Mouse (Mus musculus) forebrain, embryonic 13.5 days (tissue): ENCODE data around the gene Efemp2. TPM values are rescaled to one million over a fixed set of nuclear protein-coding genes. Genes with fewer than 3 reads are reported as not detected.

Experiments
- ATAC-seq: fragments of 200-750 bp; cut with Nextera tagmentation; 2 replicates; pipeline ENCODE4 v1.8.0; 2017
- H3K27ac ChIP-seq: fragments of 300-500 bp; sonication (generic); 2 replicates; pipeline ENCODE4 v1.5.1; 2015; ENCODE audit warnings: inconsistent platforms, mild to moderate bottlenecking, moderate library complexity
- H3K27me3 ChIP-seq: fragments of 300-500 bp; sonication (generic); 2 replicates; pipeline ENCODE4 v1.6.1; 2015; ENCODE audit warnings: mild to moderate bottlenecking, inconsistent platforms
- H3K36me3 ChIP-seq: fragments of 300-500 bp; sonication (generic); 2 replicates; pipeline ENCODE4 v1.6.1; 2015; ENCODE audit warnings: mild to moderate bottlenecking, inconsistent platforms; ENCODE audit not compliant: poor library complexity, severe bottlenecking
- H3K4me1 ChIP-seq: fragments of 300-500 bp; sonication (generic); 2 replicates; pipeline ENCODE4 v1.6.1; 2015; ENCODE audit warnings: inconsistent platforms
- H3K4me2 ChIP-seq: fragments of 300-500 bp; sonication (generic); 2 replicates; pipeline ENCODE4 v1.6.1; 2015; ENCODE audit warnings: inconsistent platforms, mild to moderate bottlenecking, moderate library complexity
- H3K4me3 ChIP-seq: fragments of 300-500 bp; sonication (generic); 2 replicates; pipeline ENCODE4 v1.5.1; 2015; ENCODE audit warnings: mild to moderate bottlenecking, inconsistent platforms
- H3K9ac ChIP-seq: fragments of 300-500 bp; sonication (generic); 2 replicates; pipeline ENCODE4 v1.6.1; 2015; ENCODE audit warnings: mild to moderate bottlenecking, inconsistent platforms
- H3K9me3 ChIP-seq: fragments of 300-500 bp; sonication (generic); replicated peaks from 2 replicates; pipeline ENCODE4 v1.6.1; 2016; ENCODE audit warnings: inconsistent platforms
- WGBS: fragments of 180-500 bp; shearing (Covaris S2); methylation state at CpG from one replicate; pipeline ENCODE4 v1.1.7; 2015; 5-methylcytosine and 5-hydroxymethylcytosine counted together
- polyA plus RNA-seq: library from polyadenylated mRNA; unstranded; fragments of >200 nt; fragmentation: Nextera tagmentation; extraction: Ambion mirVana; gene quantifications from 2 replicates; pipeline ENCODE4 v1.2.1, GENCODE M21; 2015

Gene Efemp2
- polyA plus RNA-seq, 1 experiment from 2014 or later = 30.7 TPM

DNA sequence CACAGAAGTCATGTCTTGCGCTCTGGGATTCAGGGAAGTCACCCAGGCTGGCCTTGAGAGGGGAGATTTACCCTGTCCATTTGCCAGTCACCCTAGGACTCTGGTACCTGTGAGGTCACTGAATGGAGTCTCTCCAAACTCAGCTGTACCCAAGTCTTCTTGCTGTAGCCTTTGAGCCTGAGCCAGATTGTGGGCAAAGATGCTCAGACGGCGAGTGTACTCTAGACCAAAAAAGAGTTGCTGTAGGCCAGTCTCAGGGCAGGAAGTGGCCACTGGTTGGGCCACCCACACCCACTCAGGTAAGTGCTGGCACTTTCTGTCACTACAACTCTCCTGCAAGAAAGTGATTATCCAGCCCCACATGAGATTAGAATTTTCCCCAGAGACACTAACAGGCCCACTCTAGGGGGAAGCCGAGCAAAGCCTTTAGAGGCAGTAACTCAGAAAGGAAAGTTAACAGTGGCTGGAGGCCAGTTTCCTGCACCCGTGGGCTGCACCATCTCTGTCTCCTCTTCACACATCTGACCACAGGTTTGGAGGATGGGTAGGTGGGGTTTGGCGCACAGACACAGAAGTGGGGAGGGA is 6.7 kb upstream of the Efemp2 start:
- ATAC-seq = no peak
- Histone ChIP-seq H3K4me1 (peaks cover 13% of the 10 kb centered on the region), H3K27ac (no peak overlapping the region), H3K27me3 (no peaks in the 10 kb centered on the region), H3K36me3 (peaks cover 59% of the 10 kb centered on the region), H3K4me3 (no peak overlapping the region), H3K9me3 (no peaks in the 10 kb centered on the region), H3K4me2 (no peak overlapping the region), H3K9ac (peak overlapping the region; percentile 21; the same call in 1 of the 2 replicates)
- 92% methylated on average over 6 of the region's 6 CpGs for WGBS

DNA sequence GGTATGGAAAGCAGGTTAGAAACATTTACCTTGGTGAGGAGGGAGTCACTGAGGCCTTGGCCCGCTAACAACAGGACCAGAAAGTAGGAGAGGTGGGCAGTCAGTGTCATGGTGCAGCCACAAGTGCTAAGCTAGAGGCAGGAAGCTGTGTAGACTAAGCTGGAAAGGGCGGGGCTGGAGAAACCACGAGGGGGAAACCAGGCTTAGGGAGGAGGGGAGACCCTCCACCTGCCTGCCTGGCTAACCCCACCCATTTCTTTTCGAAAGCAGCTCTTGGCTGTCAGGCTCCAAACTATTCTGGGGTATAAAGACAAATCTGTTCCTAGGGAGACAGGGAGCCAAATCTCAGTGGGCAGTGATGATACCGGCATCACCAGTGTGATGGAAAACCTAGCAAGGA is 5.4 kb upstream of the Efemp2 start, which contains the start of gene Ctsw:
Ctsw (minus strand) TSS at position 134 of the 400 bp plus-strand sequence.
- no peak within 1 kb of the TSS for H3K4me3 ChIP-seq
- ATAC-seq = no peak
- 60% methylated on average over 5 of the region's 5 CpGs for WGBS

DNA sequence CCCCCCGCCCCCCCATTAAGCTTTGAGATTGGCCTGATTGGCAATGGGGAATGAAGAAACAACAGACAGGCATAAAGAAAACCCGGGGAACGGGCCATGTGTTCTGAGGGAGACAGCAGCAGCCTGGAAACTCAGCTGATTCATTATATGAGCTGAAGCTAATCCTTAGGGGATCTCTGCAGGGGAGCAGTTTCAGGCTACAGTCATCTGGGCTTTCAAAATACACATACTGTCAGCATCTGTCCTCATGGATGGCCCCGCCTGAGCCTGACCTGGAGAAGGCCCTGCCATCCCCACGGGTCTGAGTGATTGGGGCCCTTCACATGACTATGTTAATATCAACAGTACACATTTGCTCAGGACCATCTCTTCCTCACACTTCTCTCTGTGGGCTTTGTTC is 1.9 kb upstream of the Efemp2 start:
- H3K36me3 ChIP-seq = peaks cover 12% of the 10 kb centered on the region
- peaks cover 26% of the 10 kb centered on the region for H3K4me1 ChIP-seq
- no peak overlapping the region for H3K27ac ChIP-seq
- WGBS = 46% methylated on average over 5 of the region's 5 CpGs
- H3K9me3 ChIP-seq = no peaks in the 10 kb centered on the region
- no peak for ATAC-seq
- no peaks in the 10 kb centered on the region for H3K27me3 ChIP-seq
- H3K9ac ChIP-seq = no peak overlapping the region
- H3K4me2 ChIP-seq = no peak overlapping the region
- H3K4me3 ChIP-seq = no peak overlapping the region

More for the DNA sequence above, 5.4 kb upstream of the Efemp2 start, which contains the start of gene Ctsw:
- Histone ChIP-seq H3K9me3 (no peaks in the 10 kb centered on the region), H3K9ac (no peak within 1 kb of the TSS), H3K36me3 (peaks cover 47% of the 10 kb centered on the region), H3K27ac (no peak within 1 kb of the TSS), H3K4me1 (peaks cover 13% of the 10 kb centered on the region), H3K4me2 (no peak within 1 kb of the TSS), H3K27me3 (no peaks in the 10 kb centered on the region)

DNA sequence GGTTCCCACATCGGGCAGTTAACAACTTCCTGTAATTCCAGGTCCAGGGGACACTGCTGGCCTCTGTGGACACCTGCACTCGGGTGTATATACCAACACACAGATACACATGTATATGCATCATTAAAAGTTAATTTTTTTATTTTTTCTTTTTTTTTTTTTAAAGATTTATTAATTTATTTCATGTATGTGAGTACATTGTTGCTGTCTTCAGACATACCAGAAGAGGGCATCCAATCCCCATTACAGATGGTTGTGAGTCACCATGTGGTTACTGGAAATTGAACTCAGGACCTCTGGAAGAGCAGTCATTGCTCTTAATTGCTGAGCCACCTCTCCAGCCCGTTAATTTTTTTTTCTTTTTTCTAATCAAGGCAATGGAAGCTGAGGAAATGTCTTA is 897 bp upstream of the Efemp2 start:
- H3K36me3 ChIP-seq = peaks cover 2% of the 10 kb centered on the region
- WGBS = 79% methylated on average over 3 of the region's 3 CpGs
- peaks cover 26% of the 10 kb centered on the region for H3K4me1 ChIP-seq
- no peaks in the 10 kb centered on the region for H3K27me3 ChIP-seq
- no peak overlapping the region for H3K4me2 ChIP-seq
- no peak overlapping the region for H3K27ac ChIP-seq
- H3K4me3 ChIP-seq = no peak overlapping the region
- no peak for ATAC-seq
- no peaks in the 10 kb centered on the region for H3K9me3 ChIP-seq
- no peak overlapping the region for H3K9ac ChIP-seq

DNA sequence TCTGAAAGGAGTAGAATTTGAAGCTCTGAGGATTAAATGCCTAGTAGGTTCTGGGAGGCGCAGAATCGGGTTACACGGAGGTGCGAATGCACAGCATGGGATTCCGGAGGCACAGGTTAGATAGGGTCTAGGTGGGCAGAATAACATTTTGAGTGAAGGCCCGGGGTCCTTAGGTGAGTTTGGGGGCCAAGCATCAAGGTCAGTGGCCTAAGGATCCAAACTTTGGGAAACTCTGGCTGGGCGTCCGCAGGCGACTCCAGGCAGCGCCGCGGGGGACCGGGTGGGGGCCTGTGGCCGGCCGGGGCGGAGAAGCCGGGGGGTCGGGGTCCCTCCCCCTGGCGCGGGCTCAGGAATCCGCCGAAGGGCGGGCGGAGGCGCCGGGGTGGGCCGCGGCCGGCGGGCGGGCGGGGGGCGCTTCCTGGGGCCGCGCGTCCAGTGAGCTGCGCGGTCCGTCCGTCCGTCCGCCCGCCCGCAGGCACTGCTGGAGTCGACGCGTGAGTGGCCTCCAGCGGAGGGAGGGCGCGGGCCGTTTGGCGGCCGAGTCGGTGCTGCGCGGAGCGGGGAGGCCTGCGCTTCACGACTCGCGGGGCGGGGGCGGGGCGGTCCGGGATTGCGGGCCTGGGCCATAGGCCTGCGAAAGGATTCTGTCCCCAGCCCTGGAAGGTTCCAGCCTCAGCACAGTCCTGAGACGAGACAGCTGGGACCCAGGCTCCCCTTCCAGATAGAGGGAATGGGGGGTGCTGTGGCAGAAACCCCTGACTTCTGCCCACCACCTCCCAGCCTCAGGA is 721 bp downstream of the Efemp2 start:
- ATAC-seq = peak; percentile 56
- Histone ChIP-seq H3K4me3 (peak overlapping the region; percentile 58), H3K36me3 (no peaks in the 10 kb centered on the region; the same call in 1 of the 2 replicates), H3K27ac (peak overlapping the region; percentile 49; the same call in 1 of the 2 replicates), H3K9ac (peak overlapping the region; percentile 81), H3K4me2 (peak overlapping the region; percentile 96), H3K4me1 (peaks cover 26% of the 10 kb centered on the region), H3K9me3 (no peaks in the 10 kb centered on the region), H3K27me3 (no peaks in the 10 kb centered on the region)
- WGBS = 2% methylated on average over 24 of the region's 68 CpGs

DNA sequence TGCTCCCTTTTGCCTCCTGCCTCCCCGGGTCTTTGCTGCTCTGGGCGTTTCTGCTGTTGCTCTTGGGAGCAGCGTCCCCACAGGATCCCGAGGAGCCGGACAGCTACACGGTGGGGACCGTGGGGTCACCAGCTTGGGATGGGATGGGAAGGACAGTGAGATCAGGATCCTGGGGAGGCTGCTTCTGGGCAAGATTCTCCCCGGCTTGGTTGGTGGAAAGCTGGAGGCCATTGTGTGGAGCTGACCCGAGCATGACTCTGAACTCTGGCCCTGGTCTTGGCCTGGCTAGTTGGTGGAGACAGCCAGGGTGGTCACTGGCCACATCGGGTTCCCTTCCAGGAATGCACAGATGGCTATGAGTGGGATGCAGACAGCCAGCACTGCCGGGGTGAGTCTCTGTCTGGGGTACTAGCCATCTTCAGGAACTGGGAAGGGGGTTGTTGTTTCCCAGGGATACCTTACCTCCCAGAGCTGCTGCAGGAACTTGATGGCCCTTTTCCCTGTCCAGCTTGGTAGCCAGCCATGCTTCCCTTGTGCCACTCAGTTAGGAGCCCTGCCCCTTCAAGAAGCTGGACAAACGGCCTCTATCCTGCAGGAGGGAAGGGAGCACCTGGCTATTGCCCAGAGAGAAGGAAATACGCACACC is 1.4 kb downstream of the Efemp2 start:
- Histone ChIP-seq H3K27ac (peak overlapping the region; percentile 49; the same call in 1 of the 2 replicates), H3K27me3 (no peaks in the 10 kb centered on the region)
- ATAC-seq = peak; percentile 20; the same call in 1 of the 2 replicates

DNA sequence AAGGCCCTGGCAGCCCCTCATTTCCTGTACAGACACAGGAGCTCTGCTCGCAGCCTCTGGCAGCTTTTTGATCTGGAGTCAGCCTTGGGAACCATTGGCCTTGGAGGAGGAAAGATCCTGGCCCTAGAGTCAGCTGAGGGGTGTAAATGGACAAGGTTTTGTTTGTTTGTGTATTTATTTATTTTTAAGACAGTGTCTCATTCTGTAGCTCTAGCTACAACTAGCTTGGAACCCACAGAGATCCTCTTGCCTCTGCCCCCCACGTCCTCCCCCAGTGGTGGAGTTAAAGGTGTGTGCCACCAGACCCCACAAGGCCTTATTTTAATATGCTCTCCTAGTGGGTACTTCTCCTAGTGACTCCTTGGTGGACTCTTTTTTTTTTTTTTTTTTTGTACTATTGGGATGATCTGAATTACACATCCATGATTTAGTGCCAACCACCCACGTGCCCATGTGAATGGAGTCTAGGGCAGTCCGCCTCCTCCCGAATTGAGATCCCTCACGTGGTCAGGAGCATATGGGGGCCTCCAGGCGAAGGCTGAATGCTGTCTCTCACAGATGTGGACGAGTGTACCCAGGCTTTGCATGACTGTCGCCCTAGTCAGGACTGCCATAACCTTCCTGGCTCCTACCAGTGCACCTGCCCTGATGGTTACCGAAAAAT is 3.4 kb downstream of the Efemp2 start:
- Histone ChIP-seq H3K9me3 (no peaks in the 10 kb centered on the region), H3K4me3 (no peak overlapping the region), H3K27ac (no peak overlapping the region), H3K27me3 (no peaks in the 10 kb centered on the region), H3K4me1 (peaks cover 26% of the 10 kb centered on the region), H3K4me2 (no peak overlapping the region), H3K9ac (no peak overlapping the region), H3K36me3 (peaks cover 24% of the 10 kb centered on the region)
- ATAC-seq = no peak
- WGBS = 84% methylated on average over 10 of the region's 10 CpGs

More for the DNA sequence above, 1.4 kb downstream of the Efemp2 start:
- Histone ChIP-seq H3K36me3 (peaks cover 5% of the 10 kb centered on the region), H3K4me3 (peak overlapping the region; percentile 58), H3K9ac (peak overlapping the region; percentile 81), H3K4me2 (peak overlapping the region; percentile 96), H3K4me1 (peaks cover 26% of the 10 kb centered on the region), H3K9me3 (no peaks in the 10 kb centered on the region)
- WGBS = 24% methylated on average over 13 of the region's 13 CpGs

DNA sequence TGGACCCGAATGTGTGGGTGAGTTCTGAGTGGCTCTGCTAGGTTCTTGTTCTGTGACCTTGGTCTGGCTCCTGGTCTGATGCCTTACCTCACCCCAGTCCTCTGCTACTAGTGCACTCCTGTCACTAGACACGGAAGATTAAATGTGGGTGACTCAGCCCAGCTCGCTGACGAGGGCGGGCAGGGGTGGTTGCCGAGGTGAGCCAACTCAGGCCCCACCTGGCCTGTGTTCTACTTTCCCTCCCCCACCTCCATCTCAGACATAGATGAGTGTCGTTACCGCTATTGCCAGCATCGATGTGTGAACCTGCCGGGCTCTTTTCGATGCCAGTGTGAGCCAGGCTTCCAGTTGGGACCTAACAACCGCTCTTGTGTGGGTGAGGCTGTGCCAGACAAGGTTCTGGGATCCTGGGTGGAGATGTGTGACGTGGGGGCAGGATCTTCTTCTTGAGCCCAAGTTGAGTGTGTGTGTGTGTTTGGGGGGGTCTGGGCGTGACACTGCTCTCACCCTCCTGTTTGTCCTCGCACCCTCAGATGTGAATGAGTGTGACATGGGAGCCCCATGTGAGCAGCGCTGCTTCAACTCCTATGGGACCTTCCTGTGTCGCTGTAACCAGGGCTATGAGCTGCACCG is 4.0 kb downstream of the Efemp2 start:
- Histone ChIP-seq H3K4me1 (peaks cover 26% of the 10 kb centered on the region), H3K9ac (no peak overlapping the region), H3K9me3 (no peaks in the 10 kb centered on the region), H3K4me2 (no peak overlapping the region), H3K27me3 (no peaks in the 10 kb centered on the region), H3K27ac (no peak overlapping the region), H3K4me3 (no peak overlapping the region), H3K36me3 (peaks cover 31% of the 10 kb centered on the region)
- 90% methylated on average over 18 of the region's 18 CpGs for WGBS
- ATAC-seq = no peak

DNA sequence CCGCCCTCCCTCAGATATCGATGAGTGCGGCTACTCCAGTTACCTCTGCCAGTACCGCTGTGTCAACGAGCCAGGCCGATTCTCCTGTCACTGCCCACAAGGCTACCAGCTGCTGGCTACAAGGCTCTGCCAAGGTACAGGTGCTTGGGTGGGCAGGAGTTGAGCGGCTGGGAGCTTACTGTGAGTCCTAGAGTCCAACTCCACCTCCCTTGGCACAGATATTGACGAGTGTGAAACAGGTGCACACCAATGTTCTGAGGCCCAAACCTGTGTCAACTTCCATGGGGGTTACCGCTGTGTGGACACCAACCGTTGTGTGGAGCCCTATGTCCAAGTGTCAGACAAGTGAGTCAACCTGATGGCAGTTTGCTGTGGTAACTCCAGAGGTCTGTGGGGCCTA is 6.3 kb downstream of the Efemp2 start:
- Histone ChIP-seq H3K9ac (no peak overlapping the region), H3K36me3 (peaks cover 53% of the 10 kb centered on the region), H3K9me3 (no peaks in the 10 kb centered on the region), H3K27me3 (no peaks in the 10 kb centered on the region), H3K4me2 (no peak overlapping the region), H3K4me1 (peaks cover 11% of the 10 kb centered on the region), H3K4me3 (no peak overlapping the region), H3K27ac (no peak overlapping the region)
- WGBS = 95% methylated on average over 10 of the region's 10 CpGs
- ATAC-seq = no peak

DNA sequence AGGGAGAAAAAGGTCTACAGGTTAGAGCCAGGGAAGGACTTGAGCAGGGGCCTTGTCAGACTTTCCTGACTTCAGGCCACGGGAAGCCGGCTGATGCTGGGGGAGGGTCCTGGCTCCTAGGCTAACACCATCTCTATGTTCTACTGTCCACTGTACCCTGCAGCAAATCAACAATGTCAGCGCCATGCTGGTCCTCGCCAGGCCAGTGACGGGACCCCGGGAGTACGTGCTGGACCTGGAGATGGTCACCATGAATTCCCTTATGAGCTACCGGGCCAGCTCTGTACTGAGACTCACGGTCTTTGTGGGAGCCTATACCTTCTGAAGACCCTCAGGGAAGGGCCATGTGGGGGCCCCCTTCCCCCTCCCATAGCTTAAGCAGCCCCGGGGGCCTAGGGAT is 7.6 kb downstream of the Efemp2 start:
- Histone ChIP-seq H3K4me1 (0 out of 2 replicates have a peak, but pooled peaks cover under 1% of the 10 kb centered on the region), H3K27ac (no peak overlapping the region), H3K27me3 (no peaks in the 10 kb centered on the region), H3K4me2 (no peak overlapping the region), H3K9ac (no peak overlapping the region), H3K4me3 (no peak overlapping the region), H3K36me3 (peaks cover 67% of the 10 kb centered on the region), H3K9me3 (no peaks in the 10 kb centered on the region)
- ATAC-seq = no peak
- 94% methylated on average over 10 of the region's 10 CpGs for WGBS
